Mouse (Mus musculus) heart, embryonic 14.5 days (tissue): Measurements from ENCODE around the gene Ccne1. TPM values are rescaled to one million over a fixed set of nuclear protein-coding genes. Genes with fewer than 3 reads are reported as not detected.
"Not testable (repeated sequence)": the region's sequence is repeated elsewhere in the genome, so short reads cannot be mapped to it uniquely, and the experiment has no call there.

Experiments used
- ATAC-seq: fragments of 200-750 bp; cut with Nextera tagmentation; 2 replicates; pipeline ENCODE4 v1.8.0; 2017; ENCODE audit warnings: low read depth, moderate TSS enrichment; ENCODE audit not compliant: insufficient number of reproducible peaks, insufficient read depth, low FRiP score
- H3K27ac ChIP-seq, 2 experiments: fragments of 200-500 bp in 1 of 2; fragments of 300-500 bp in 1 of 2; sonication (generic) in 1 of 2; replicated peaks in 1 of 2; 2 replicates each; pipeline ENCODE4 v1.5.1; 2012 to 2014; ENCODE audit warnings: low read depth in 2 of 2, low read length in 2 of 2, control low read depth in 1 of 2, mild to moderate bottlenecking in 1 of 2, mixed read lengths in 1 of 2; ENCODE audit not compliant: control insufficient read depth in 1 of 2, insufficient read depth in 1 of 2
- H3K27me3 ChIP-seq: fragments of 300-500 bp; sonication (generic); 2 replicates; pipeline ENCODE4 v1.6.1; 2014; ENCODE audit warnings: mild to moderate bottlenecking, low read length, control low read depth; ENCODE audit not compliant: control insufficient read depth, insufficient read depth
- H3K36me3 ChIP-seq: fragments of 300-500 bp; sonication (generic); 2 replicates; pipeline ENCODE4 v1.6.1; 2014; ENCODE audit warnings: mild to moderate bottlenecking, control low read depth, low read length, mixed read lengths; ENCODE audit not compliant: control insufficient read depth, insufficient read depth
- H3K4me1 ChIP-seq, 2 experiments: fragments of 200-500 bp in 1 of 2; fragments of 300-500 bp in 1 of 2; sonication (generic) in 1 of 2; 2 replicates each; pipeline ENCODE4 v1.6.1; 2012 to 2014; ENCODE audit warnings: low read length in 2 of 2, control low read depth in 1 of 2, mixed read lengths in 1 of 2; ENCODE audit not compliant: control insufficient read depth in 2 of 2, insufficient read depth in 2 of 2
- H3K4me2 ChIP-seq: fragments of 300-500 bp; sonication (generic); 2 replicates; pipeline ENCODE4 v1.6.1; 2014; ENCODE audit warnings: mild to moderate bottlenecking, low read length
- H3K4me3 ChIP-seq, 2 experiments: fragments of 200-500 bp in 1 of 2; fragments of 300-500 bp in 1 of 2; sonication (generic) in 1 of 2; 2 replicates each; pipeline ENCODE4 v1.5.1; 2012 to 2014; ENCODE audit warnings: low read length in 2 of 2, mild to moderate bottlenecking in 2 of 2, control low read depth in 1 of 2, low read depth in 1 of 2, moderate library complexity in 1 of 2; ENCODE audit not compliant: control insufficient read depth in 1 of 2, insufficient read depth in 1 of 2
- H3K9ac ChIP-seq: fragments of 300-500 bp; sonication (generic); 2 replicates; pipeline ENCODE4 v1.6.1; 2014; ENCODE audit warnings: mild to moderate bottlenecking, low read length
- H3K9me3 ChIP-seq: fragments of 300-500 bp; sonication (generic); 2 replicates; pipeline ENCODE4 v1.6.1; 2016; ENCODE audit warnings: low read length, control low read depth; ENCODE audit not compliant: control insufficient read depth
- WGBS: fragments of 180-500 bp; shearing (Covaris S2); extraction: QIAGEN DNeasy Blood & Tissue Kit; methylation state at CpG from one replicate; pipeline ENCODE4 v1.1.7; 2014; 5-methylcytosine and 5-hydroxymethylcytosine counted together
- polyA plus RNA-seq: library from polyadenylated mRNA; unstranded; fragments of >200 nt; fragmentation: Nextera tagmentation; extraction: Ambion mirVana; gene quantifications from 2 replicates; pipeline ENCODE4 v1.2.1, GENCODE M21; 2014

Gene Ccne1
- polyA plus RNA-seq, 1 experiment from 2014 or later: 29.2 TPM

DNA sequence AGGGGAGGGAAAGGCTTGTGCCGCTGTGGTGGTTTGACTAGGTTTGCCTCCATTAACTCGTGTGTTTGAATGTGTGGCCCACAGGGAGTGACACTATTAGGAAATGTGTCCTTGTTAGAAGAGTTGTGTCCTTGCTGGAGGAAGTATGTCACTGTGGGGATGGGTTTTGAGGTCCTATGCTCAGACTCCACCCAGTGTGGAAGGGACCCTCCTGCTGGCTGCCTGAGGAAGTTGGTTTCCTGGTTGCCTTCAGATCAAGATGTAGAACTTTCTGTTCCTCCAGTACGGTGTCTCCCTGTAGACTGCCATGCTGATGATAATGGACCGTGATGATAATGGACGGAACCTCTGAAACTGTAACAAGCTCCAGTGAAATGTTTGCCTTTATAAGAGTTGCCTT lies 27.1 kb upstream of the Ccne1 start:
- Histone ChIP-seq H3K27ac (no peak overlapping the region), H3K4me3 (no peak overlapping the region), H3K36me3 (no peaks in the 10 kb centered on the region), H3K9me3 (no peaks in the 10 kb centered on the region), H3K9ac (no peak overlapping the region), H3K4me2 (no peak overlapping the region), H3K27me3 (no peaks in the 10 kb centered on the region), H3K4me1 (no peaks in the 10 kb centered on the region)
- 89% methylated on average over 5 of the region's 5 CpGs for WGBS
- ATAC-seq: no peak

DNA sequence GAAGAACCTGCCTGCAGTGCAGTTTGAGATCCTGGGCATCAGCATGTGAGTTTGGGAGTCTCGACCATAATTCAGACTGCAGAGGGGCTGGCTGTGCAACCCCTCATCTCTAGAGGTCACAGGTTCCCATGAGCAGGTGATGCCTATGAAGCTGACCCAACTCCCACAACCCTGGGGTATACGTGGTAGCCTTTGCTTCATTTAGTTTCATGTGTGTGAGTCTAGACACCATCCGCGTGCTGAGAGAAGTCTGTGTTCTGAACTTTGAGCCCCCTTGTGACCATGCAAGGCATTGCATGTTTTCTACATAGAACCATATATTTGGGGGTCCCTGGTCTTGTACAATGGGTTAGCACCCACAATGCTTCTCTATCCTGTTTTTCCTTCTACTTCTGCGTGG lies 23.9 kb upstream of the Ccne1 start:
- H3K27me3 ChIP-seq: no peaks in the 10 kb centered on the region
- no peaks in the 10 kb centered on the region for H3K9me3 ChIP-seq
- no peak overlapping the region for H3K27ac ChIP-seq
- ATAC-seq: no peak
- 32% methylated on average over 5 of the region's 5 CpGs for WGBS
- H3K4me3 ChIP-seq: no peak overlapping the region
- H3K9ac ChIP-seq: no peak overlapping the region
- H3K4me2 ChIP-seq: no peak overlapping the region
- H3K4me1 ChIP-seq: no peaks in the 10 kb centered on the region
- H3K36me3 ChIP-seq: no peaks in the 10 kb centered on the region

DNA sequence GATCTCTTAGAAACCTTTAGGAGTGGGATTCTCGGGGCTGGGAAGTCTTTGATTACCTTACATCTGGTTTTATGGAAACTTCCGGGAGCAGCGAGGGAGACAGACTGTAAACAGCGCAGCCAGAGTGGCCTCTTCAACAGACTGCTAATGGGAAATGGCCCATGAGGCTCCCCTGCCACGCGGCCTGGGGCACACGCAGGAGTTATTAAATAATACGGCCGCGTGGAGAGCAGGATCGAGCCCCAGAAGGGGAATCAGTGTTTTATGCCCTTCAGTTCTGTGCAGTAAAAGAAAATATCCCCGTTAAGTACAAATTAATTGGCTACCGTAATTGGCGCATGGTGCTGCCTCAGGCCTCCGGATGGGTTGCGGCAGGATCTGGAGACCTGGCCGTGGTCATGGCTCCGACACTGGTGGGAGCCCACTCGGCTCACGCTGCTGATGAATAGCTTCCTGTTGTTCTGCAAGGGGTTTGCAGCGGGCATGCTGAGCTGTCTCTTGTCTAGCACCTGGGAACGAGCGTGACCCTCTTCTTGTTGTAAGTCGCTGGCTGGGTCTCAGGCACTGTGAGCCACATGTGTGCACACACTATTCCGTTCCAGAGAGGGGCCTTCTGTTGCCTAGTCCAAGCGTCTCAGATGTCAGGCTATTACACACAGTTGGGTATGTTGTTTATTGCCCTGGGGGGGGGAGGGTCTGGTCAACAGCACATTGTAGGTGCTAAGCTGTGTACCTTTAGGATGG lies 22.8 kb upstream of the Ccne1 start:
- no peak overlapping the region for H3K27ac ChIP-seq
- 85% methylated on average over 26 of the region's 26 CpGs for WGBS
- H3K27me3 ChIP-seq: no peaks in the 10 kb centered on the region
- no peak overlapping the region for H3K4me2 ChIP-seq
- H3K9me3 ChIP-seq: no peaks in the 10 kb centered on the region
- ATAC-seq: no peak
- no peaks in the 10 kb centered on the region for H3K36me3 ChIP-seq
- H3K4me3 ChIP-seq: no peak overlapping the region
- no peak overlapping the region for H3K9ac ChIP-seq
- peaks cover 0 to 5% of the 10 kb centered on the region in 2 experiments; a peak in 2 of 4 replicates for H3K4me1 ChIP-seq

DNA sequence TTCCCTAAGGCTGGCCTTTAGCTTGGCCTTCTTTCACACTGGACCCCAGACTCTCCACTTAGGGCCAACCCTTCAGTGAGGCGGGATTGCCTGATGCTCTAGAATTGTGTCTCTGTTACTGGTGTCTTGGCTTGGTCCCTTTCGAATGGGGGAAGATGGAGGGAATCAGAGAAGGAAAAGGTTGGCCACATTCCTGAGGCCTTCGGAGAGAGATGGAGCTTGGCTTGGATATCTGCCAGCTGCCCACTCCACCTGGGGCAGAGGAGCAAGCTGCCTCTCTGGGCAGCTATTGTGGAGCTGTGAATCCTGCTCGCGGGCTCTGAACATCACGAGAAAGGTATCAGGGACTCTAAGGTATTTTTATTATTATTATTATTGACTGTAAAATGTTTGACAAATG lies 22.2 kb upstream of the Ccne1 start:
- WGBS: 75% methylated on average over 6 of the region's 6 CpGs
- Histone ChIP-seq H3K4me2 (no peak overlapping the region), H3K36me3 (no peaks in the 10 kb centered on the region), H3K27me3 (no peaks in the 10 kb centered on the region), H3K4me3 (no peak overlapping the region), H3K4me1 (peaks cover 0 to 5% of the 10 kb centered on the region in 2 experiments; a peak in 2 of 4 replicates), H3K9ac (no peak overlapping the region), H3K9me3 (no peaks in the 10 kb centered on the region), H3K27ac (no peak overlapping the region)
- no peak for ATAC-seq

DNA sequence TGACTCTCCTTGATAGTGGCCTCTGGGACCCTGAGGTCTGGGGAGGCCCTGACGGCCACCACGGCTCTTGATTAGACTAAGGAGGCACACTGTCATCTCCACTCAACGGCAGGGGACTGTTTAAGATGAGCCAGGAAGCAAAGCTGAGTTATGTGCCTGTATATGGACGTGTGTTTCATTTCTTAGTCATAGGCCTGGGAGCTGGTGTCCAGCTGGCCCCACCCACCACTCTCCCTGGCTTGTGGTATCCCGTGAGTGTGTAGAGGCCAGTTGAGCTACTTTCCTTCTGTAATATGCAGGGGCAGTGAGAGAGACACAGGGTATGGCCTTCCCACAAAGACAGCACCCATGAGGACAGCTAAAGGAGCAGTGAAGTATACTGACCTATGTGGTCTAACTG lies 20.9 kb upstream of the Ccne1 start:
- not testable (repeated sequence) for H3K36me3 ChIP-seq, H3K4me2 ChIP-seq, ATAC-seq, H3K9me3 ChIP-seq, H3K4me3 ChIP-seq, H3K4me1 ChIP-seq, H3K9ac ChIP-seq, H3K27me3 ChIP-seq, H3K27ac ChIP-seq
- 22% methylated on average over 5 of the region's 5 CpGs for WGBS

DNA sequence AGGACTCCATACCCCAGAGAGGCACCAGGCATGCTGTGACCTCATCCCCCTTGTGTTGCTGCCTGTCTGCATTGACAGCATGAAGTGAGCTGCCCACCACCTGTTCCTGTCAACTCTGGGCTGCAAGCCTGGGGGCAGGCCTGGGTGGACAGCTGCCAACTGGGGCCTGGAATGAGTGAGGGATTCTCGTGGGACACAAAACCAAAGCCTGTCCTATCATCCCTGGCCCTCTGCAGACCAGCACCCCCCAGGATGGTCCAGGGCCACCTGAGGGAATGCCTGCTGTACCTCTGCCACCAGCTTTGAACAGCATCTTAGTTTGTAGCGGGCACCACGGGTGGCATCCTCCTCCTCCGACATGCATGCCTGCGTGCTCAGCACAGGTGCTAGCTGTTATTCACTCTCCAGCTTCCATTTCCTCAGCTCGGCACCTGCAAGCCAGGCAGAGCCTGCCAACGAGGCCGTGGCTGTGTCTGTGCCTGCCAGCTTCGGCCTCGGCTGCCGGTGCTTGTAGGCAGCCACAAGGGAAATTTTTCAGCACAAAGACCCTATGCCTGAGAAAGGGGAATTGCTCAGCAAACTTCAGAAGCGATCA lies 18.3 kb upstream of the Ccne1 start:
- ATAC-seq: no peak
- Histone ChIP-seq H3K9ac (no peak overlapping the region), H3K36me3 (no peaks in the 10 kb centered on the region), H3K27me3 (no peaks in the 10 kb centered on the region), H3K4me2 (no peak overlapping the region), H3K4me3 (no peak overlapping the region), H3K27ac (no peak overlapping the region), H3K9me3 (no peaks in the 10 kb centered on the region), H3K4me1 (peaks cover 0 to 5% of the 10 kb centered on the region in 2 experiments; a peak in 2 of 4 replicates)
- 72% methylated on average over 12 of the region's 12 CpGs for WGBS

DNA sequence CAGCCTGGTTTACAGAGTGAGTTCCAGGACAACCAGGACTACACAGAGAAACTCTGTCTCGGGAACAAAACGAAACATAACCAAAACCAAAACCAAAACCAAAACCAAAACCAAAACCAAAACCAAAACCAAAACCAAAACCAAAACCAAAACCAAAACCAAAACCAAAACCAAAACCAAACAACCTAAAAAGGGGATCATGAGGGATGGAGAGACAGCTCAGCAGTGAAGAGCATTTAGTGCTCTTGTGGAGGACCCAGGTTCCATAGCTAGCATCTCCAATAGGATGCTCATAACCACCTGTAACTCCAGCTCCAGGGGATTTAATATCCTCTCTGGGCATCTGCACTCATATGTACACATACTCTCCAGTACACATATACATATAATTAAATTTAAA lies 16.8 kb upstream of the Ccne1 start:
- H3K36me3 ChIP-seq, ATAC-seq, H3K4me3 ChIP-seq, H3K4me1 ChIP-seq, H3K4me2 ChIP-seq, H3K27me3 ChIP-seq, H3K9ac ChIP-seq, H3K9me3 ChIP-seq, H3K27ac ChIP-seq: not testable (repeated sequence)
- 83% methylated on average over 2 of the region's 2 CpGs for WGBS

DNA sequence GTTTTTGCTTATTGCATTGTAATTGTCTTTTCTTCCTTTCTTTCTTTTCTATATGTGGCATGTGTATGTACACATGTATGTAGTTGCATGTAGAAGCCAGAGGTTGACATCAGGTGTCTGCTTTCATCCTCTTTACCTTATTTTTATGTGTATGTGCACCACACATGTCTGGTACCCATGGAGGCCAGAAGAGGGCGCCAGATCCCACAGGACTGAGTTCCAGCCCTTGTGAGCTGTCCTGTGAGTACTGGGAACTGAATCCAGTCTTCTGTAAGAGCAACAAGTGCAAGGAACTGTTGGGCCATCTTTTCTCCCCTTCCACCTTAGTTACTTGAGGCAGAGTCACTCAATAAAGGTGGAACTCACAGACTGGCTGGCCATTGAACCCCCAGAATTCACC lies 11.3 kb upstream of the Ccne1 start:
- 20% methylated on average over 1 of the region's 1 CpGs for WGBS
- Histone ChIP-seq H3K9me3 (no peaks in the 10 kb centered on the region), H3K4me3 (no peak overlapping the region), H3K27ac (no peak overlapping the region), H3K4me1 (no peaks in the 10 kb centered on the region), H3K9ac (no peak overlapping the region), H3K27me3 (no peaks in the 10 kb centered on the region), H3K36me3 (no peaks in the 10 kb centered on the region), H3K4me2 (no peak overlapping the region)
- no peak for ATAC-seq
